Mouse (Mus musculus) spleen, adult 2 months (tissue): ENCODE measurements around the gene Pcdh19.

Source experiments
- CTCF ChIP-seq: fragments of 200-500 bp; IDR thresholded peaks from 2 replicates; pipeline ENCODE4 v1.5.1; 2011; ENCODE audit warnings: mild to moderate bottlenecking, inconsistent platforms; ENCODE audit not compliant: insufficient read depth, insufficient read length, insufficient replicate concordance; ENCODE audit errors: extremely low read depth
- POLR2A ChIP-seq: fragments of 200-500 bp; IDR thresholded peaks from 2 replicates; pipeline ENCODE4 v1.6.1; 2011; ENCODE audit warnings: low read depth, low read length, inconsistent platforms

- TF ChIP-seq CTCF (no peak), POLR2A (no peak)
Observed at GRCm38 (mm10) chrX:133688840-133689239, at the start of gene Pcdh19.
